Mouse (Mus musculus) megakaryocyte, embryonic 14.5 days (primary cell): ENCODE measurements around the gene Eras. TPM values are rescaled to one million over a fixed set of nuclear protein-coding genes. Genes with fewer than 3 reads are reported as not detected.

Experiments
- H3K27me3 ChIP-seq: replicated peaks from 2 replicates; pipeline ENCODE3; 2012; ENCODE audit warnings: inconsistent platforms
- H3K36me3 ChIP-seq: replicated peaks from 2 replicates; pipeline ENCODE3; 2012; ENCODE audit warnings: low read length, inconsistent platforms, mixed read lengths
- H3K4me1 ChIP-seq: 2 replicates; pipeline ENCODE4 v1.6.1; 2012; ENCODE audit warnings: inconsistent platforms
- H3K4me3 ChIP-seq: replicated peaks from 2 replicates; pipeline ENCODE3; 2012; ENCODE audit warnings: moderate library complexity, mild to moderate bottlenecking, inconsistent platforms
- H3K9me3 ChIP-seq: 2 replicates; pipeline ENCODE4 v1.6.1; 2012; ENCODE audit warnings: inconsistent platforms
- FLI1 ChIP-seq: IDR thresholded peaks from 2 replicates; pipeline ENCODE4 v1.6.1; 2012; ENCODE audit warnings: low read length, inconsistent platforms, mixed read lengths
- GATA1 ChIP-seq: IDR thresholded peaks from 3 replicates; pipeline ENCODE4 v1.6.1; 2012; ENCODE audit warnings: mixed read lengths, low read length, inconsistent platforms, borderline replicate concordance
- polyA plus RNA-seq: library from polyadenylated mRNA; stranded (reverse); fragments of >175 nt; gene quantifications from 2 replicates; pipeline ENCODE4 v1.2.3, GENCODE M21; 2012; ENCODE audit warnings: low replicate concordance; ENCODE audit not compliant: insufficient read depth

Eras gene
- polyA plus RNA-seq = not detected in 2 replicates

GRCm38 (mm10) chrX:7928270-7928790 is at the start of gene Eras:
TSS of gene Eras (minus strand) at chrX:7928607.
- H3K4me1 ChIP-seq = peaks cover 12% of the 10 kb centered on the region; the same call in 1 of the 2 replicates
- H3K36me3 ChIP-seq = peaks cover 21% of the 10 kb centered on the region
- H3K27me3 ChIP-seq = peaks cover 66% of the 10 kb centered on the region
- H3K4me3 ChIP-seq = peak within 1 kb of the TSS; percentile 44
- TF ChIP-seq GATA1 (no peak), FLI1 (no peak)
- peaks cover 13% of the 10 kb centered on the region for H3K9me3 ChIP-seq

GRCm38 (mm10) chrX:7977892-7978291 is 49.5 kb upstream of the Eras start, which contains the start of gene Gata1:
TSS of gene Gata1 (minus strand) at chrX:7978071.
- peaks cover 16% of the 10 kb centered on the region for H3K4me1 ChIP-seq
- H3K27me3 ChIP-seq = no peaks in the 10 kb centered on the region
- no peak for TF ChIP-seq FLI1
- TF ChIP-seq GATA1 = no peak
- peaks cover 7% of the 10 kb centered on the region for H3K36me3 ChIP-seq
- no peaks in the 10 kb centered on the region for H3K9me3 ChIP-seq
- no peak within 1 kb of the TSS for H3K4me3 ChIP-seq

GRCm38 (mm10) chrX:7971292-7971691 is 42.9 kb upstream of the Eras start:
- H3K27me3 ChIP-seq = no peaks in the 10 kb centered on the region
- peaks cover 55% of the 10 kb centered on the region for H3K4me1 ChIP-seq
- peaks cover 2% of the 10 kb centered on the region for H3K36me3 ChIP-seq
- no peaks in the 10 kb centered on the region for H3K9me3 ChIP-seq
- H3K4me3 ChIP-seq = peak overlapping the region; percentile 64
- TF ChIP-seq FLI1 (no peak), GATA1 (peak; percentile 81)

GRCm38 (mm10) chrX:7968899-7969298 is 40.5 kb upstream of the Eras start:
- H3K9me3 ChIP-seq = no peaks in the 10 kb centered on the region
- TF ChIP-seq GATA1 = no peak
- no peak for TF ChIP-seq FLI1
- peaks cover 53% of the 10 kb centered on the region for H3K4me1 ChIP-seq
- H3K36me3 ChIP-seq = peaks cover 20% of the 10 kb centered on the region
- H3K4me3 ChIP-seq = peak overlapping the region; percentile 86
- H3K27me3 ChIP-seq = no peaks in the 10 kb centered on the region

GRCm38 (mm10) chrX:7968226-7968625 is 39.8 kb upstream of the Eras start:
- H3K9me3 ChIP-seq = no peaks in the 10 kb centered on the region
- peak overlapping the region; percentile 95 for H3K4me3 ChIP-seq
- peaks cover 54% of the 10 kb centered on the region for H3K4me1 ChIP-seq
- TF ChIP-seq GATA1 (no peak), FLI1 (no peak)
- H3K36me3 ChIP-seq = peaks cover 25% of the 10 kb centered on the region
- H3K27me3 ChIP-seq = no peaks in the 10 kb centered on the region

GRCm38 (mm10) chrX:7967596-7968201 is 39.3 kb upstream of the Eras start:
- peak overlapping the region; percentile 95 for H3K4me3 ChIP-seq
- no peak for TF ChIP-seq GATA1
- TF ChIP-seq FLI1 = no peak
- H3K4me1 ChIP-seq = peaks cover 56% of the 10 kb centered on the region
- H3K36me3 ChIP-seq = peaks cover 29% of the 10 kb centered on the region
- no peaks in the 10 kb centered on the region for H3K27me3 ChIP-seq
- H3K9me3 ChIP-seq = no peaks in the 10 kb centered on the region

- Histone ChIP-seq H3K4me1 (peaks cover 54% of the 10 kb centered on the region), H3K36me3 (peaks cover 41% of the 10 kb centered on the region), H3K4me3 (peak overlapping the region; percentile 95), H3K9me3 (no peaks in the 10 kb centered on the region), H3K27me3 (no peaks in the 10 kb centered on the region)
- TF ChIP-seq FLI1 (no peak), GATA1 (no peak)
Observed at GRCm38 (mm10) chrX:7966161-7966560, 37.8 kb upstream of the Eras start.

- H3K27me3 ChIP-seq = no peaks in the 10 kb centered on the region
- H3K9me3 ChIP-seq = no peaks in the 10 kb centered on the region
- TF ChIP-seq FLI1 = no peak
- TF ChIP-seq GATA1 = no peak
- peaks cover 45% of the 10 kb centered on the region for H3K4me1 ChIP-seq
- peaks cover 63% of the 10 kb centered on the region for H3K36me3 ChIP-seq
- peak overlapping the region; percentile 91 for H3K4me3 ChIP-seq
Observed at GRCm38 (mm10) chrX:7963829-7964626, 35.6 kb upstream of the Eras start.

GRCm38 (mm10) chrX:7958868-7959267 is 30.5 kb upstream of the Eras start:
- TF ChIP-seq FLI1 (no peak), GATA1 (no peak)
- peaks cover 33% of the 10 kb centered on the region for H3K4me1 ChIP-seq
- peaks cover 68% of the 10 kb centered on the region for H3K36me3 ChIP-seq
- H3K9me3 ChIP-seq = no peaks in the 10 kb centered on the region
- H3K27me3 ChIP-seq = no peaks in the 10 kb centered on the region
- H3K4me3 ChIP-seq = peak overlapping the region; percentile 35

- Histone ChIP-seq H3K4me3 (no peak overlapping the region), H3K36me3 (no peaks in the 10 kb centered on the region), H3K4me1 (peaks cover 12% of the 10 kb centered on the region; the same call in 1 of the 2 replicates), H3K27me3 (no peaks in the 10 kb centered on the region), H3K9me3 (no peaks in the 10 kb centered on the region)
- no peak for TF ChIP-seq GATA1
- no peak for TF ChIP-seq FLI1
Observed at GRCm38 (mm10) chrX:7950091-7950490, 21.7 kb upstream of the Eras start.
